Mouse (Mus musculus): ENCODE measurements around the gene 4930558K02Rik. TPM values are rescaled to one million over a fixed set of nuclear protein-coding genes. Genes with fewer than 3 reads are reported as not detected.

The 4930558K02Rik gene
- total RNA-seq, 4 experiments from 2014 or later: not detected

- no peak for DNase-seq (ENCODE audit: low spot score in 2 of 2)
Observed at GRCm38 (mm10) chr1:161902692-161903452, 76.6 kb downstream of the 4930558K02Rik start.

GRCm38 (mm10) chr1:161900129-161900528, 79.3 kb downstream of the 4930558K02Rik start:
- no peak for DNase-seq (ENCODE audit: low spot score in 2 of 2)

GRCm38 (mm10) chr1:161897235-161897634, 82.2 kb downstream of the 4930558K02Rik start:
- no peak for DNase-seq (ENCODE audit: low spot score in 2 of 2)

GRCm38 (mm10) chr1:161896130-161896529, 83.3 kb downstream of the 4930558K02Rik start:
- DNase-seq (ENCODE audit: low spot score in 2 of 2): no peak

- DNase-seq (ENCODE audit: low spot score in 2 of 2): no peak
Observed at GRCm38 (mm10) chr1:161895014-161895413, 84.4 kb downstream of the 4930558K02Rik start.

- no peak for DNase-seq (ENCODE audit: low spot score in 2 of 2)
Observed at GRCm38 (mm10) chr1:161894553-161894952, 84.9 kb downstream of the 4930558K02Rik start.

- DNase-seq (ENCODE audit: low spot score in 2 of 2): no peak
Observed at GRCm38 (mm10) chr1:161894126-161894525, 85.3 kb downstream of the 4930558K02Rik start.

Other genes with a start within 250 kb of the 4930558K02Rik start
- gene Fasl, start 191.1 kb downstream of the 4930558K02Rik start, total RNA-seq (2022): under 1 TPM in 2 of 4 experiments, not detected in 2; 0.21 to 0.24 TPM
- 10 to 100 TPM; 35.1 to 45.5 (median 39.0) TPM for gene Suco, start 103.0 kb downstream of the 4930558K02Rik start, total RNA-seq (2022)
- 10 to 100 TPM; 13.1 to 18.0 (median 14.7) TPM for gene Pigc, start 10.4 kb downstream of the 4930558K02Rik start, total RNA-seq (2022)

Data from layer of hippocampus, adult 8-10 months (tissue).